Mouse (Mus musculus): ENCODE data around the gene Aqp9.

DNA sequence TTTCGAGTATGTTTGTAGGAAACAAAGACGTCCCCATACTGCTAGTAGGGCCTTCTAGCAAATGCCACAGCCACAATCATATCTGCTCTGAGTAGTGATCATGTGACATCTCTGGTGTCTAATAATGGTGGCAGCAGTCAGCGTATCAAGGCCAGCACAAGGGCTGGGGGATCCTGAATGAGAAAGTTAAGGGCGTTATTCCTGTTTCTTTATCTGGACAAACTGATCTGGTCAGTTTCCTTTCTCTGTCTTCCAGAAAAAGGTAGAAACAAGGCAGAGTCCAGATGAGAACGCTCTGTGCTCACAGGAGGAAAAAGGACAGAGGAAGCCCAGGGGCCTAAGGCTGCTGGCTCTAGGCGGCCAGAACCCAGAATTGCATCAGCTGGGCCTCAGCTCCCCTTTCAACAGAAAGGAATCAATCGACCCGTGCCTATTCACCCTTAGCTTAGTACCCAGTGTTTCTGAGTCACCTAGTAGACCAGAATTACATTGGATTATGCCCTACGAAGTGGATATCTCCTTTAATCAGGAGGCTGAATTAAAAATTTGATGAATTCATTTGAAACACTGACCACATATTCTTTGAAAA lies 11.9 kb downstream of the Aqp9 start:
- TF ChIP-seq CTCF (IDR thresholded peaks at IDR 0.05; ENCODE audit: borderline replicate concordance, extremely low read depth, insufficient read depth, insufficient read length) (no peak), POLR2A (IDR thresholded peaks at IDR 0.05; ENCODE audit: borderline replicate concordance, extremely low read depth, insufficient read depth, insufficient read length, poor library complexity, severe bottlenecking) (no peak)

Data from brain, embryonic 14.5 days (tissue).